Mouse (Mus musculus): ENCODE measurements around the gene Scaf4.

DNA sequence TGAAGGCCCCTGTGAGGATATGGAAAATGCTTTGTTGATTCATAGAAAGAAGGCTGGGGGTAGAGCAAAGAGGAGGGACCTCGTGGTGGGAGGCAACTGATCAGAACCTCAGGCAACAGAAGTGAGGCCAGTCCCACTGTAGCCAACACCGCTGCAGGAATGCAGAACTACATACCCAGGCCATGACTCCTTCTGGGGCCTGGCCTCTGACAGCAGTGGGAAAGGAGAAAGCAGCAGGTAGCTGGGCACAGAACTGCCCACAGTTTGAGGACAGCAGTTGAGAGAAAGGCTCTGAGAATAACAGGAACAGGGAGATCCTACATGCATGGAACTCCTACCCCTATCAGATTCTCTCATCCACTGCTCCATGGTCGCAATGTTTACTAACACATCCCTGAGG lies 75.3 kb downstream of the Scaf4 start:
- TF ChIP-seq CTCF (IDR thresholded peaks at IDR 0.05) (no peak), EP300 (IDR thresholded peaks at IDR 0.05) (no peak)

Data from lung, postnatal 0 days (tissue).